22 mouse cellular contexts compared by ENCODE assay signal in the genomic region with DNA sequence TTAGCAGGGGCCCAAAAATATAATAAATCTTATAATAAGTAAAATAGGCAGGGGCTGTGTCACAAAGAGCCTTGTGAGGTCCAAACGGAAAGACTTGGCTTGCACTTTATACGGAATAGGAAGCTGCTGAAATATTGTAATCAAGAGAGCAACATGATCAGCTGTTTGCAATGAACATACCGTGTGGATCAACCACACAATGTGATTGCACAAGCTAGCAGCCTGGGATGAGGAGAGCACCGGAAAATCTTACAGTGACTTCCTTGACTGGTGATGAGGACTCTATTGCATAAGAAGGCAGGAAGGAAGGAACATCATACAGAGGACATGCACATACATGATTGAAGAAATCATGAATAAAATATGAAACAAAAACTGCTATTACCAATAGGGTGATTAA. TPM values are rescaled to one million over a fixed set of nuclear protein-coding genes. Genes with fewer than 3 reads are reported as not detected.
DNase-seq lines count a peak whose midpoint lies in the region; ATAC-seq lines count a peak whose summit lies in the region.
"Had no signal": no experiment of that assay in that cellular context is flagged by ENCODE, and none has a peak within 500 bp of the region (broad histone marks: within the 10 kb centered on the region; RNA-seq: fewer than 3 reads in every experiment).

No protein-coding gene starts in this region.

- peak; percentile 63 for DNase-seq in heart, adult 11 months
- no peak for DNase-seq in heart, postnatal 25 days (ENCODE audit: low spot score)
- DNase-seq in 416B (ENCODE audit: low read depth), result peak; percentile 31
- no peak for DNase-seq in urinary bladder, postnatal 10 days (ENCODE audit: low spot score)
- DNase-seq: adrenal gland, adult 2 months; adrenal gland, postnatal 10 days; adrenal gland, postnatal 25 days; cerebellum, adult 11 months; cerebellum, adult 18-20 months; cerebellum, adult 8-10 months; cerebellum, adult 9-11 months; cerebellum, postnatal 14 days; cerebellum, postnatal 36 days; embryo, embryonic 11 days; forebrain, postnatal 0 days had no signal

- peak; percentile 61 for ATAC-seq in megakaryocyte progenitor cell, adult 5-6 weeks (replicated peaks; ENCODE audit: poor library complexity)
- ATAC-seq: forebrain, embryonic 13.5 days; forebrain, embryonic 15.5 days; forebrain, postnatal 0 days had no signal

- intact Hi-C loops in heart, postnatal 25 days (cut with DNase I), result no loop called here

RNA-seq across cellular contexts. Expression of a gene that starts 7.4 kb away (rescaled TPM):
- total RNA-seq in heart, postnatal 25 days (2021), result not detected
- total RNA-seq in megakaryocyte progenitor cell, adult 5-6 weeks (2015), result not detected in 2 replicates
- total RNA-seq in megakaryocyte progenitor cell, adult 5-6 weeks (2017), result not detected in 2 replicates
- total RNA-seq: adrenal gland, adult 2 months; adrenal gland, postnatal 10 days; adrenal gland, postnatal 25 days; adrenal gland, postnatal 4 days; common myeloid progenitor, adult 5-6 weeks; ES-E14; MEL had no signal

RNA-seq across cellular contexts. Expression of a gene that starts 11.0 kb away (rescaled TPM):
- total RNA-seq in heart, postnatal 25 days (2021), result under 1 TPM; 0.06 to 0.08 TPM
- total RNA-seq in megakaryocyte progenitor cell, adult 5-6 weeks (2015), result not detected in 2 replicates
- total RNA-seq in megakaryocyte progenitor cell, adult 5-6 weeks (2017), result not detected in 2 replicates
- total RNA-seq: common myeloid progenitor, adult 5-6 weeks; ES-E14; MEL had no signal

Comparison
In these comparisons a context has a peak if more than half of its experiments do, and no peak if none do; other contexts are left out.
1. DNase-seq: peak in heart, adult 11 months (single experiment) and 416B (single experiment); none in heart, postnatal 25 days (single experiment) and urinary bladder, postnatal 10 days (single experiment).